Mouse (Mus musculus) gastrocnemius, adult 8-10 months (tissue): Measurements from ENCODE around the gene Tfap2c. TPM values are rescaled to one million over a fixed set of nuclear protein-coding genes. Genes with fewer than 3 reads are reported as not detected.

Experiments
- total RNA-seq, 4 experiments: library from RNA; stranded (reverse); gene quantifications; 2 replicates each; pipeline ENCODE4 v1.2.4; 2022

Gene Tfap2c
- total RNA-seq, 4 experiments from 2014 or later: not detected

Other genes starting within 250 kb of the Tfap2c start
- gene Fam210b, start 204.0 kb upstream of the Tfap2c start, total RNA-seq: 1 to 10 TPM; 5.4 to 6.8 (median 6.1) TPM
- gene Aurka, start 179.1 kb upstream of the Tfap2c start, total RNA-seq: 10 to 100 TPM in 2 of 4 experiments, 1 to 10 TPM in 2; 6.3 to 16.2 (median 11.4) TPM
- 10 to 100 TPM; 16.6 to 20.2 (median 19.3) TPM for gene Cstf1, start 178.9 kb upstream of the Tfap2c start, total RNA-seq
- gene Cass4, start 155.8 kb upstream of the Tfap2c start, total RNA-seq: under 1 TPM; 0.10 to 0.40 (median 0.21) TPM
- 10 to 100 TPM; 24.4 to 30.5 (median 27.4) TPM for gene Rtf2, start 109.0 kb upstream of the Tfap2c start, total RNA-seq
- gene Gcnt7, start 91.0 kb upstream of the Tfap2c start, total RNA-seq: not detected
- gene Fam209, start 77.1 kb upstream of the Tfap2c start, total RNA-seq: 1 to 10 TPM in 1 of 4 experiments, not detected in 3; 1.0 TPM